Mouse (Mus musculus) MEL (cell line): ENCODE results near the gene Ube2g2. TPM values are rescaled to one million over a fixed set of nuclear protein-coding genes. Genes with fewer than 3 reads are reported as not detected.

Source experiments
- DNase-seq: peaks from one replicate; pipeline ENCODE4 v3.0.0; 2011; ENCODE audit warnings: low read depth, low spot score
- H3K27ac ChIP-seq: 2 replicates; pipeline ENCODE4 v1.5.1; 2012; ENCODE audit warnings: low read depth, mild to moderate bottlenecking, control low read depth, low read length, moderate library complexity; ENCODE audit not compliant: control insufficient read depth
- H3K27me3 ChIP-seq, 2 experiments: fragments of 150-350 bp in 1 of 2; sonication (generic) in 1 of 2; 2 replicates each; pipeline ENCODE4 v1.6.1; 2012; ENCODE audit warnings: low read length in 2 of 2, mild to moderate bottlenecking in 2 of 2, improper control_type of control experiment in 1 of 2, moderate library complexity in 1 of 2; ENCODE audit not compliant: insufficient read depth in 2 of 2, control insufficient read depth in 1 of 2
- H3K36me3 ChIP-seq, 2 experiments: 2 replicates each; pipeline ENCODE4 v1.6.1; 2012 to 2014; ENCODE audit warnings: low read length in 2 of 2, improper control_type of control experiment in 1 of 2, inconsistent platforms in 1 of 2, mild to moderate bottlenecking in 1 of 2; ENCODE audit not compliant: insufficient read depth in 2 of 2, control insufficient read depth in 1 of 2
- H3K4me1 ChIP-seq, 2 experiments: fragments of 150-350 bp in 1 of 2; sonication (generic) in 1 of 2; 2 replicates each; pipeline ENCODE4 v1.6.1; 2012; ENCODE audit warnings: low read length in 2 of 2, improper control_type of control experiment in 1 of 2, mild to moderate bottlenecking in 1 of 2; ENCODE audit not compliant: insufficient read depth in 2 of 2, control insufficient read depth in 1 of 2
- H3K4me3 ChIP-seq, 2 experiments: fragments of 150-350 bp in 1 of 2; sonication (generic) in 1 of 2; 2 replicates each; pipeline ENCODE4 v1.5.1; 2012; ENCODE audit warnings: low read depth in 2 of 2, low read length in 2 of 2, mild to moderate bottlenecking in 2 of 2, moderate library complexity in 2 of 2, control low read depth in 1 of 2, improper control_type of control experiment in 1 of 2; ENCODE audit not compliant: control insufficient read depth in 1 of 2, insufficient read depth in 1 of 2
- H3K79me2 ChIP-seq: 2 replicates; pipeline ENCODE4 v1.6.1; 2012; ENCODE audit warnings: mild to moderate bottlenecking, low read length, moderate library complexity; ENCODE audit not compliant: control insufficient read depth, poor library complexity, insufficient read depth
- H3K9ac ChIP-seq: 2 replicates; pipeline ENCODE4 v1.6.1; 2012; ENCODE audit warnings: low read depth, mild to moderate bottlenecking, control low read depth, low read length, moderate library complexity; ENCODE audit not compliant: control insufficient read depth, poor library complexity, severe bottlenecking
- H3K9me3 ChIP-seq: fragments of 150-350 bp; sonication (generic); replicated peaks from 2 replicates; pipeline ENCODE4 v1.6.1; 2012; ENCODE audit warnings: mild to moderate bottlenecking, low read length, improper control_type of control experiment, moderate library complexity; ENCODE audit not compliant: insufficient read depth
- BHLHE40 ChIP-seq: IDR thresholded peaks from 2 replicates; pipeline ENCODE4 v1.6.1; 2012; ENCODE audit warnings: low read depth, mild to moderate bottlenecking, inconsistent platforms, low read length, improper control_type of control experiment, borderline replicate concordance
- CHD1 ChIP-seq: IDR thresholded peaks from 2 replicates; pipeline ENCODE4 v1.6.1; 2012; ENCODE audit warnings: low read depth, mild to moderate bottlenecking, inconsistent platforms, low read length, improper control_type of control experiment
- CHD2 ChIP-seq: IDR thresholded peaks from 2 replicates; pipeline ENCODE4 v1.6.1; 2011; ENCODE audit warnings: low read length, improper control_type of control experiment
- CTCF ChIP-seq, 3 experiments: IDR thresholded peaks in 2 of 3; conservative IDR thresholded peaks in 1 of 3; 2 replicates each; pipeline ENCODE4 v1.5.1; 2011 to 2012; ENCODE audit warnings: low read length in 3 of 3, low read depth in 2 of 3, mild to moderate bottlenecking in 2 of 3, improper control_type of control experiment in 1 of 3, inconsistent platforms in 1 of 3, mixed read lengths in 1 of 3, moderate library complexity in 1 of 3; ENCODE audit not compliant: control insufficient read depth in 1 of 3, insufficient read depth in 1 of 3, poor library complexity in 1 of 3, severe bottlenecking in 1 of 3
- ELF1 ChIP-seq: IDR thresholded peaks from 2 replicates; pipeline ENCODE4 v1.6.1; 2014; ENCODE audit warnings: low read depth, mild to moderate bottlenecking, inconsistent platforms, low read length, improper control_type of control experiment, moderate library complexity
- EP300 ChIP-seq, 2 experiments: IDR thresholded peaks; 2 replicates each; pipeline ENCODE4 v1.6.1; 2011; ENCODE audit warnings: improper control_type of control experiment in 2 of 2, low read length in 2 of 2, low read depth in 1 of 2, mild to moderate bottlenecking in 1 of 2
- ETS1 ChIP-seq: IDR thresholded peaks from 2 replicates; pipeline ENCODE4 v1.6.1; 2012; ENCODE audit warnings: low read depth, mild to moderate bottlenecking, inconsistent platforms, low read length, improper control_type of control experiment, moderate library complexity
- HCFC1 ChIP-seq: IDR thresholded peaks from 2 replicates; pipeline ENCODE4 v1.6.1; 2012; ENCODE audit warnings: low read depth, mild to moderate bottlenecking, inconsistent platforms, low read length, improper control_type of control experiment, moderate library complexity
- MAZ ChIP-seq: IDR thresholded peaks from 2 replicates; pipeline ENCODE4 v1.6.1; 2012; ENCODE audit warnings: low read depth, mild to moderate bottlenecking, inconsistent platforms, low read length, improper control_type of control experiment
- MEF2A ChIP-seq: IDR thresholded peaks from 2 replicates; pipeline ENCODE4 v1.6.1; 2014; ENCODE audit warnings: low read depth, mild to moderate bottlenecking, inconsistent platforms, low read length, improper control_type of control experiment; ENCODE audit not compliant: poor library complexity, insufficient replicate concordance, severe bottlenecking; ENCODE audit errors: extremely low read depth
- NRF1 ChIP-seq: IDR thresholded peaks from 2 replicates; pipeline ENCODE4 v1.6.1; 2014; ENCODE audit warnings: low read depth, mild to moderate bottlenecking, inconsistent platforms, low read length, improper control_type of control experiment, moderate library complexity; ENCODE audit not compliant: poor library complexity, insufficient read depth, severe bottlenecking
- POLR2A ChIP-seq, 2 experiments: IDR thresholded peaks; 2 replicates each; pipeline ENCODE4 v1.6.1; 2011 to 2012; ENCODE audit warnings: low read length in 2 of 2, mild to moderate bottlenecking in 2 of 2, control low read depth in 1 of 2, improper control_type of control experiment in 1 of 2, low read depth in 1 of 2, moderate library complexity in 1 of 2; ENCODE audit not compliant: control insufficient read depth in 1 of 2, insufficient read depth in 1 of 2, poor library complexity in 1 of 2
- POLR2AphosphoS5 ChIP-seq: IDR thresholded peaks from 2 replicates; pipeline ENCODE4 v1.6.1; 2012; ENCODE audit warnings: low read depth, borderline replicate concordance, mild to moderate bottlenecking, inconsistent platforms, low read length, moderate library complexity, mixed read lengths
- SIN3A ChIP-seq: IDR thresholded peaks from 2 replicates; pipeline ENCODE4 v1.6.1; 2012; ENCODE audit warnings: low read length, improper control_type of control experiment, inconsistent platforms
- SMC3 ChIP-seq: IDR thresholded peaks from 2 replicates; pipeline ENCODE4 v1.6.1; 2011; ENCODE audit warnings: low read depth, low read length, improper control_type of control experiment
- TCF12 ChIP-seq: IDR thresholded peaks from 2 replicates; pipeline ENCODE4 v1.6.1; 2014; ENCODE audit warnings: low read depth, mild to moderate bottlenecking, inconsistent platforms, low read length, improper control_type of control experiment, moderate library complexity
- UBTF ChIP-seq: IDR thresholded peaks from 2 replicates; pipeline ENCODE4 v1.6.1; 2012; ENCODE audit warnings: low read depth, mild to moderate bottlenecking, inconsistent platforms, low read length, improper control_type of control experiment, moderate library complexity, borderline replicate concordance; ENCODE audit not compliant: insufficient read depth
- USF1 ChIP-seq: IDR thresholded peaks from 2 replicates; pipeline ENCODE4 v1.6.1; 2014; ENCODE audit warnings: low read depth, mild to moderate bottlenecking, inconsistent platforms, low read length, improper control_type of control experiment, moderate library complexity
- USF2 ChIP-seq, 2 experiments: IDR thresholded peaks; 2 replicates each; pipeline ENCODE4 v1.6.1; 2011 to 2012; ENCODE audit warnings: improper control_type of control experiment in 2 of 2, low read length in 2 of 2, borderline replicate concordance in 1 of 2, inconsistent platforms in 1 of 2, low read depth in 1 of 2, mild to moderate bottlenecking in 1 of 2; ENCODE audit not compliant: insufficient read depth in 1 of 2
- ZKSCAN1 ChIP-seq: IDR thresholded peaks from 2 replicates; pipeline ENCODE4 v1.6.1; 2012; ENCODE audit warnings: low read depth, mild to moderate bottlenecking, inconsistent platforms, low read length, improper control_type of control experiment, moderate library complexity
- ZMIZ1 ChIP-seq: IDR thresholded peaks from 2 replicates; pipeline ENCODE4 v1.6.1; 2012; ENCODE audit warnings: low read depth, mild to moderate bottlenecking, inconsistent platforms, low read length, improper control_type of control experiment, moderate library complexity
- ZNF384 ChIP-seq: IDR thresholded peaks from 2 replicates; pipeline ENCODE4 v1.6.1; 2012; ENCODE audit warnings: low read depth, mild to moderate bottlenecking, inconsistent platforms, low read length, improper control_type of control experiment
- polyA plus RNA-seq, 2 experiments: library from polyadenylated mRNA; stranded (reverse) in 1 of 2; unstranded in 1 of 2; fragments of >175 nt in 1 of 2; fragments of >200 nt in 1 of 2; gene quantifications; 2 replicates each; pipeline versions ENCODE4 v1.2.1 to v1.2.4; 2012; ENCODE audit warnings: low replicate concordance in 2 of 2, low read depth in 1 of 2; ENCODE audit not compliant: insufficient read length in 2 of 2, insufficient read depth in 1 of 2, missing spikeins in 1 of 2
- total RNA-seq: library from RNA; depleted of rRNA; stranded (reverse); fragments of 300-350 nt; gene quantifications from 2 replicates; pipeline ENCODE4 v1.2.3, GENCODE M21; 2012

The Ube2g2 gene
- total and polyA plus RNA-seq, 3 experiments = 62.4 to 112 TPM; not detected in 1

DNA sequence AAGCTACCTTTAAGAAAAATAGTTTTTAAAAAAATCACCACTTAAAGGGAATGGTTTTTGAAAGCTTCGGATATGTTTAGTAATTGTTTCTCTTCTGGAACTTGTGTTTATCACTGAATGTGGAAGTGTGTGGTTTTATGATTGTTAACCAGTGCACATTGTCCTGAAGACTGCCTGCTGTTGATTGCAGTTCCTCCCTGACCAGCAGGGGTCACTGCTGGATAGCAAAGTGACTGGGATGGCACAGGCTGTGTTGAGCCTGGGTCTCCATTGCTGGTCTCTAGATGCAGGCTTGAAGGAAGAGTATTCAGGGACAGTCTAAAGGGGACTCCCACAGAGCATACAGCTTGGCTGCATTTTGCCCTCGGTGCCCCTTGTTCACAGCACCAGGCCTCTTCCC lies 5.4 kb downstream of the Ube2g2 start (continued):
- TF ChIP-seq SIN3A (peak; percentile 75), SMC3 (peak; percentile 73), ZKSCAN1 (no peak), ETS1 (no peak; the same call in 1 of the 2 replicates), USF1 (no peak), CHD2 (no peak), MAZ (no peak), HCFC1 (no peak), POLR2A (IDR thresholded peaks at IDR 0.05; ENCODE audit: control insufficient read depth in 1 of 2, insufficient read depth in 1 of 2, low read depth in 1 of 2, low read length in 2 of 2, poor library complexity in 1 of 2) (no peak), UBTF (no peak)

- peaks cover 0 to 3% of the 10 kb centered on the region in 2 experiments; a peak in 2 of 4 replicates for H3K4me1 ChIP-seq
- TF ChIP-seq BHLHE40 = no peak
- no peak for TF ChIP-seq NRF1
- TF ChIP-seq CTCF (IDR thresholded peaks at IDR 0.05 in 2 of 3, conservative IDR thresholded peaks at IDR 0.05 in 1 of 3; ENCODE audit: control insufficient read depth in 1 of 3, insufficient read depth in 1 of 3, low read depth in 2 of 3, low read length in 3 of 3, poor library complexity in 1 of 3, severe bottlenecking in 1 of 3) = no peak
- TF ChIP-seq ELF1 = no peak
- no peak for TF ChIP-seq ZNF384
- TF ChIP-seq TCF12 = no peak
- TF ChIP-seq CHD1 = no peak
- no peaks in the 10 kb centered on the region for H3K27me3 ChIP-seq
- no peak overlapping the region for H3K9ac ChIP-seq
- DNase-seq = no peak
- H3K27ac ChIP-seq = no peak overlapping the region
- H3K36me3 ChIP-seq = peaks cover 3 to 15% of the 10 kb centered on the region in 2 experiments; a peak in 3 of 4 replicates
- no peaks in the 10 kb centered on the region for H3K9me3 ChIP-seq
- H3K4me3 ChIP-seq = no peak overlapping the region
- peaks cover 47% of the 10 kb centered on the region for H3K79me2 ChIP-seq
These were observed 7.1 kb downstream of the Ube2g2 start for GRCm38 (mm10) chr10:77629163-77629562.

DNA sequence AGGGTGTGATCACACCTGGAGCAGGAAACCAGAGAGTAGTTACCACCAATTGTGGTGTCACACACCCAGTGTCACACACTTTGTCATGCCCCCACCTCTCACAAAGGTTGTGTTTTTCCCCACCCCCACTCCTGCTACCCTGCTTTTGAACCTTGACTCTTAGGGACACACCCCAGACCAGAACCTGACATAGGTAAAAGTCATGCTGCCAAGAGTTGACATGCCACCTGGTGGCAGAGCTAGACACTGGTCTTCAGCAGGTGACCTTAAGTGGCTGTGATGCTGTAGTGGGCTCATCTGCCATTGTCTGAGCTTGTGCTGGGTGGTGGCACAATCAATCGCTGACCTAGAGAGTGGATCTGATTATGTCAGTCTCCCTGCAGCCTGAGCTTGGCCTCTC lies 7.9 kb downstream of the Ube2g2 start:
- DNase-seq = no peak
- peaks cover 39% of the 10 kb centered on the region for H3K79me2 ChIP-seq
- H3K4me1 ChIP-seq = peaks cover 0 to 3% of the 10 kb centered on the region in 2 experiments; a peak in 2 of 4 replicates
- no peak overlapping the region for H3K27ac ChIP-seq
- H3K4me3 ChIP-seq = no peak overlapping the region
- peaks cover 3 to 15% of the 10 kb centered on the region in 2 experiments; a peak in 3 of 4 replicates for H3K36me3 ChIP-seq
- no peaks in the 10 kb centered on the region for H3K27me3 ChIP-seq
- TF ChIP-seq ZMIZ1 (no peak), POLR2AphosphoS5 (no peak), EP300 (IDR thresholded peaks at IDR 0.05; ENCODE audit: low read depth in 1 of 2, low read length in 2 of 2) (no peak), SMC3 (peak; percentile 31), ZKSCAN1 (no peak), MEF2A (no peak), CHD2 (no peak), POLR2A (IDR thresholded peaks at IDR 0.05; ENCODE audit: control insufficient read depth in 1 of 2, insufficient read depth in 1 of 2, low read depth in 1 of 2, low read length in 2 of 2, poor library complexity in 1 of 2) (no peak), USF2 (IDR thresholded peaks at IDR 0.05; ENCODE audit: borderline replicate concordance in 1 of 2, insufficient read depth in 1 of 2, low read depth in 1 of 2, low read length in 2 of 2) (no peak), CTCF (IDR thresholded peaks at IDR 0.05 in 2 of 3, conservative IDR thresholded peaks at IDR 0.05 in 1 of 3; ENCODE audit: control insufficient read depth in 1 of 3, insufficient read depth in 1 of 3, low read depth in 2 of 3, low read length in 3 of 3, poor library complexity in 1 of 3, severe bottlenecking in 1 of 3) (peak in 1 of 3 experiments; percentile 18; a peak in 1 of 6 replicates)
- no peaks in the 10 kb centered on the region for H3K9me3 ChIP-seq
- no peak overlapping the region for H3K9ac ChIP-seq
